Mouse (Mus musculus): ENCODE results near the gene Gm36210.

GRCm38 (mm10) chr7:4906466-4906950 is at the start of gene Gm36210:
- TF ChIP-seq CTCF (IDR thresholded peaks at IDR 0.05; ENCODE audit: low read depth, low read length) (no peak), POLR2A (IDR thresholded peaks at IDR 0.05; ENCODE audit: borderline replicate concordance, low read depth, low read length) (no peak)

Measured in bone marrow macrophage, adult 2 months (primary cell).